ENCODE assay signal across 15 mouse cellular contexts in the genomic region with DNA sequence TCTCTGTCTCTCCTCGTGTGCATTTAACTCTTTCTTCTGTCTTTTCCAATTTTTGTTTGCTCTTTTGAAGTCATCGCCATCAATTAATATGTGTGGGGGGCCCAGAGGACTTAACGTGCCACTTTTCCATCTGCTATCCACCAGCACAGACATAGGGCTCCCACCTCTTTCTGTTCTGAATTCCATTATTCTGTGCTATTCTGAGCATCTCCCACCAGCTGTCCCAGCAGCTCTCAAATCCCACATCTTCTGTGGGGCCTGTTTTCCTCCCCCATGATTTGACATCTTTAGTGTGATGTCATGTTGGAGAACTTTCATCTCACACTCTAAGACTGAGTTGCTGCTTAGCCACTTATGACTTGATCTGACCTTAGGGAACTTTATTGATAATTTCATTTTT.
"Had no signal": no experiment of that assay in that cellular context is flagged by ENCODE, and none has a peak within 500 bp of the region (broad histone marks: within the 10 kb centered on the region; RNA-seq: fewer than 3 reads in every experiment).

No protein-coding gene starts in this region.

- DNase-seq: kidney, adult 18-20 months; kidney, adult 9 months; kidney, postnatal 25 days; liver, embryonic 13.5 days; lung, adult 2 months; lung, postnatal 14 days; lung, postnatal 4 days; midbrain, embryonic 14.5 days; right cerebral cortex, postnatal 14 days; spleen, adult 18-20 months; thymus, adult 18-20 months; thymus, postnatal 36 days had no signal

- ATAC-seq: hindbrain, postnatal 0 days; inflammation-experienced regulatory T-cells, adult 6 months; intestine, embryonic 16.5 days had no signal
